Mouse (Mus musculus) CD8-positive naive resting alpha-beta T cell, adult 2 months (primary cell): ENCODE measurements around the gene Erf.

Experiments
- DNase-seq, 2 experiments: peaks; one replicate each; pipeline ENCODE4 v3.0.0; 2022; ENCODE audit warnings: low read depth in 2 of 2, low spot score in 2 of 2

Gene Erf

GRCm38 (mm10) chr7:25281166-25281733 is 30.7 kb upstream of the Erf start:
- DNase-seq, result no peak

- no peak for DNase-seq
Measured at GRCm38 (mm10) chr7:25279861-25280791, 29.6 kb upstream of the Erf start.

- peak; percentile 67 to 73 for DNase-seq
Measured at GRCm38 (mm10) chr7:25279076-25279860, 28.7 kb upstream of the Erf start.

GRCm38 (mm10) chr7:25278341-25279075 is 27.9 kb upstream of the Erf start:
- peak; percentile 85 to 87 for DNase-seq

- no peak for DNase-seq
Measured at GRCm38 (mm10) chr7:25277998-25278340, 27.4 kb upstream of the Erf start.

- no peak for DNase-seq
Measured at GRCm38 (mm10) chr7:25277405-25277804, 26.8 kb upstream of the Erf start.

- no peak for DNase-seq
Measured at GRCm38 (mm10) chr7:25275555-25276298, 25.2 kb upstream of the Erf start.

- no peak for DNase-seq
Measured at GRCm38 (mm10) chr7:25274996-25275395, 24.4 kb upstream of the Erf start.

GRCm38 (mm10) chr7:25274571-25274970 is 24.0 kb upstream of the Erf start:
- peak; percentile 51 to 56 for DNase-seq

GRCm38 (mm10) chr7:25273259-25274241 is 23.0 kb upstream of the Erf start:
- no peak for DNase-seq

- no peak for DNase-seq
Measured at GRCm38 (mm10) chr7:25272445-25273258, 22.1 kb upstream of the Erf start.

GRCm38 (mm10) chr7:25271651-25272444 is 21.3 kb upstream of the Erf start:
- DNase-seq, result no peak

- DNase-seq, result no peak
Measured at GRCm38 (mm10) chr7:25270652-25271633, 20.4 kb upstream of the Erf start.

- DNase-seq, result no peak
Measured at GRCm38 (mm10) chr7:25269545-25270271, 19.1 kb upstream of the Erf start.

GRCm38 (mm10) chr7:25269029-25269428 is 18.5 kb upstream of the Erf start:
- DNase-seq, result no peak

- DNase-seq, result no peak
Measured at GRCm38 (mm10) chr7:25268588-25268987, 18.0 kb upstream of the Erf start.
